Mouse (Mus musculus): ENCODE data around the gene Aim2. TPM values are rescaled to one million over a fixed set of nuclear protein-coding genes. Genes with fewer than 3 reads are reported as not detected.
"Not testable (repeated sequence)": the region's sequence is repeated elsewhere in the genome, so short reads cannot be mapped to it uniquely, and the experiment has no call there.

Aim2 gene
- polyA plus RNA-seq, 1 experiment from 2014 or later = 4.0 TPM

DNA sequence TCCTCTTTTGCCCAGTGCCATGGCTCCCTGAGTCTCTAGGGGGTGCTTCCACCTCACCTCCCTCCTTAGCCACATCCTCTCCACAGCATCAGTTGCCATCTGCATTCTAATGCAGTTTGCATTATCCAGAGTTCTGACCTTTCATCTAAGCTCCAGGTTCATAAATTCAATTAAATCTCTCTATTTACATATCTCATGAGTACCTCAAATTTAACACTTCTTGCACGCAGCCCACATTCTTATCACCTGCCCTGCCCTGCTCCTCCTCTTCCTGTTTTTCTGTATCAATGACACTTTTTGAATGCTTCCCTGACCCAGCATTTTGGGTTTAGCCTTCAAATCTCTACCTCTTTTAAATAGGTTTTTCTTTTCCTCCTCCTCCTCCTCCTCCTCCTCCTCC lies 90.0 kb downstream of the Aim2 start:
- no peak overlapping the region for H3K4me3 ChIP-seq
- H3K27ac ChIP-seq = no peak overlapping the region
- H3K9me3 ChIP-seq (replicated peaks) = no peaks in the 10 kb centered on the region
- ATAC-seq = no peak
- peaks cover 8% of the 10 kb centered on the region; the same call in 1 of the 2 replicates for H3K4me1 ChIP-seq
- no peaks in the 10 kb centered on the region for H3K27me3 ChIP-seq (replicated peaks)
- H3K36me3 ChIP-seq = no peaks in the 10 kb centered on the region
- H3K9ac ChIP-seq = no peak overlapping the region
- 21% methylated on average over 1 of the region's 1 CpGs for WGBS (ENCODE audit: insufficient replicate concordance)
- no peak overlapping the region for H3K4me2 ChIP-seq

DNA sequence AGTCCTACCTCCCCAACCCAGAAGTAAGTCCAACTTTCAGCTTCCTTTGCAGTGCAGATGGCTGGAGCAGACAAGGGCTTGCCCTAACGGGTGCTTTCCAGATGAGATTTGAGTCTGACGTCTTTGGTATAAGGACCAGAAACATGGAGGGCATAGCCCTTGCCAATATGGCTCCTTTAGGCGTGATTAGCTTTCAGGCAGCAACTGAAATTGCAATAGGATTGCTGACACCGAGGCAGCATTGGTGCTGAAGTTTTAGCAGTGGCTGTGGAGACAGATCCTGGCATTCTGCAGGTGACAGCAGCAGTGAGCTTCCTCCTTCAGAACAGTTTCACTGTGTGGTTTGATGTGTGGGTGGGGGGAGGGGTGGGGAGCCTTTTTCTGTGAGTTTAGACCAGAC lies 90.5 kb downstream of the Aim2 start:
- 19% methylated on average over 4 of the region's 4 CpGs for WGBS (ENCODE audit: insufficient replicate concordance)
- H3K4me1 ChIP-seq = peaks cover 8% of the 10 kb centered on the region; the same call in 1 of the 2 replicates
- H3K9me3 ChIP-seq (replicated peaks) = no peaks in the 10 kb centered on the region
- H3K4me2 ChIP-seq = 0 out of 2 replicates have a peak overlapping the region, but pooled peaks have one; percentile 12
- ATAC-seq = no peak
- H3K4me3 ChIP-seq = no peak overlapping the region
- no peaks in the 10 kb centered on the region for H3K27me3 ChIP-seq (replicated peaks)
- H3K36me3 ChIP-seq = no peaks in the 10 kb centered on the region
- H3K27ac ChIP-seq = no peak overlapping the region
- no peak overlapping the region for H3K9ac ChIP-seq

DNA sequence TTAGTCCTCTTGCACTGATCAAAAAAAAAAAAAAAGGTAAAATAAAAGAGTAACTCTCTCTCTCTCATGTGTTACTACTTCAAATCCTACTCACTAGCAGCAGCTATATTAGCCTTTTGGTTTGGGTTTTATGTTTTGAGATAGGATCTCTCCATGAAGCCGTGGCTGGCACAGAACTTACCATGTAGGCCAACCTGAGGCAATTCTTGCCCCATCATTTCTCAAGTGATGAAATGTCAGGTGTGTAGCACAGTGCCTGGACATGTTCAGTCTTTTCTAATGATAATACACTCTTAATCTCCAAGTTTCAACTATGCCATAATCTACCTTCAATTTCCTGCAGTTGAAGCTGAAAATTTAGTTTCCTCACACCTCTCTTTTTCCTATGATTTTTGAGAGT lies 92.4 kb downstream of the Aim2 start:
- 79% methylated on average over 1 of the region's 1 CpGs for WGBS (ENCODE audit: insufficient replicate concordance)
- Histone ChIP-seq H3K9me3 (replicated peaks) (no peaks in the 10 kb centered on the region), H3K27ac (no peak overlapping the region), H3K36me3 (no peaks in the 10 kb centered on the region), H3K4me3 (no peak overlapping the region), H3K4me2 (no peak overlapping the region), H3K27me3 (replicated peaks) (no peaks in the 10 kb centered on the region), H3K9ac (no peak overlapping the region), H3K4me1 (peaks cover 8% of the 10 kb centered on the region; the same call in 1 of the 2 replicates)
- ATAC-seq = no peak

- Histone ChIP-seq H3K27ac (no peak overlapping the region), H3K9me3 (replicated peaks) (no peaks in the 10 kb centered on the region), H3K36me3 (no peaks in the 10 kb centered on the region), H3K4me2 (no peak overlapping the region), H3K4me3 (no peak overlapping the region), H3K27me3 (replicated peaks) (no peaks in the 10 kb centered on the region), H3K9ac (no peak overlapping the region), H3K4me1 (no peaks in the 10 kb centered on the region)
- WGBS (ENCODE audit: insufficient replicate concordance) = 52% methylated on average over 4 of the region's 4 CpGs
- no peak for ATAC-seq
Observed at GRCm38 (mm10) chr1:173447067-173447466, 96.4 kb downstream of the Aim2 start.

GRCm38 (mm10) chr1:173450621-173451020 lies 99.9 kb downstream of the Aim2 start:
- Histone ChIP-seq H3K27ac (no peak overlapping the region), H3K9me3 (replicated peaks) (no peaks in the 10 kb centered on the region), H3K4me2 (no peak overlapping the region), H3K36me3 (no peaks in the 10 kb centered on the region), H3K4me1 (no peaks in the 10 kb centered on the region), H3K9ac (no peak overlapping the region), H3K27me3 (replicated peaks) (no peaks in the 10 kb centered on the region), H3K4me3 (no peak overlapping the region)
- no peak for ATAC-seq
- 78% methylated on average over 4 of the region's 4 CpGs for WGBS (ENCODE audit: insufficient replicate concordance)

DNA sequence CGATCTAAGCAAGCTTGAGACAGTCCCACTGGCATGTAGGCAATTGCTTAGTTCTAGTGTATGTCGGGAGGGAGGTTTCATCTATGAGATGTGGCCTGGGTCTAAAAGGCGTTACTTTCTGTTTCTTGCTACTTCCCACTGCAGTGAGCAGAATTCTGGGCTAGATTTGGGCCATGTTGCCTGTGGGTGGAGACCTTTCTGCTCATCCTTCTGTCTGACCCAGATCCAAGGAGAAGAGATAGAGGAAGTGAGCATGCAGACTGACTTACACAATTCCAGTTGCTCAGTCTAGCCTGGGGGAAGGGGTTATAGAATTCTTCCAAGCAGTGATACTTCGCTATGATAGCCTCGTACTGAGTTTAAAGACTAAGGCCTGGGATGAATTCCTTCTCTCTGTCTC lies 101.0 kb downstream of the Aim2 start:
- whole genome bisulfite sequencing (ENCODE audit: insufficient replicate concordance) = 75% methylated on average over 5 of the region's 5 CpGs
- no peak for ATAC-seq

DNA sequence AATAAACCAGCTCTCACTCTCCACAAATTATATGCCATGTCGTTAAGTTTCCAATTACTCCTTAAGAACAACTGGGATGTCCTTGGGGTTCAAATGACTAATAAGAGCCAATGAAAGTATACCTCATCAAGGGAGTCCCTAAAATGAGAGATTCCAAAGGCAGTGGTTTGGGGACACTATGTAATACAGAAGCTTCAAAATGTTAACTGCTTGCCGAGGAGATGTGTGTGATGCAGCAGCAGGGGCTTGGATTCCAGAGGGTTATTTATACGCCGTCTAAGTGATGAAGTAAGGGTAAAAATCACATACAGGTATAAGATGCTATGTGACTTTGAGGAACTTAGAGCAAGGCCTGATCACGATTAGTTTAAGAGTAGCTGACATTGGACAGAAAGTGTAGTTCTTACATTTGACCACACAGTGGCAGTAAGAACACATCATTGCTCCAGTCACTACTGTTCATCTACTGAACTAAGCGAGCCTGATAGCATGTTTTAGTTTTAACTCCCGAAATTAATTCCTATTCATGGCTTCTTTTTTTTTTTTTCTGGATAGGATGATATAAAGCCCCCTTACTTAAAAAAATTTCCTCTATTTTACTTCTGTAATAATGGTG lies 105.6 kb downstream of the Aim2 start:
- Histone ChIP-seq H3K9ac (no peak overlapping the region), H3K36me3 (no peaks in the 10 kb centered on the region), H3K27ac (no peak overlapping the region), H3K4me2 (no peak overlapping the region), H3K4me3 (no peak overlapping the region), H3K9me3 (replicated peaks) (no peaks in the 10 kb centered on the region), H3K4me1 (no peaks in the 10 kb centered on the region), H3K27me3 (replicated peaks) (no peaks in the 10 kb centered on the region)
- peak; percentile 61; the same call in 1 of the 2 replicates for ATAC-seq
- 50% methylated on average over 7 of the region's 7 CpGs for WGBS (ENCODE audit: insufficient replicate concordance)

More for the DNA sequence above, 101.0 kb downstream of the Aim2 start:
- H3K4me2 ChIP-seq = no peak overlapping the region
- no peaks in the 10 kb centered on the region for H3K4me1 ChIP-seq
- H3K27ac ChIP-seq = no peak overlapping the region
- H3K27me3 ChIP-seq (replicated peaks) = no peaks in the 10 kb centered on the region
- H3K4me3 ChIP-seq = no peak overlapping the region
- no peaks in the 10 kb centered on the region for H3K36me3 ChIP-seq
- no peak overlapping the region for H3K9ac ChIP-seq
- no peaks in the 10 kb centered on the region for H3K9me3 ChIP-seq (replicated peaks)

DNA sequence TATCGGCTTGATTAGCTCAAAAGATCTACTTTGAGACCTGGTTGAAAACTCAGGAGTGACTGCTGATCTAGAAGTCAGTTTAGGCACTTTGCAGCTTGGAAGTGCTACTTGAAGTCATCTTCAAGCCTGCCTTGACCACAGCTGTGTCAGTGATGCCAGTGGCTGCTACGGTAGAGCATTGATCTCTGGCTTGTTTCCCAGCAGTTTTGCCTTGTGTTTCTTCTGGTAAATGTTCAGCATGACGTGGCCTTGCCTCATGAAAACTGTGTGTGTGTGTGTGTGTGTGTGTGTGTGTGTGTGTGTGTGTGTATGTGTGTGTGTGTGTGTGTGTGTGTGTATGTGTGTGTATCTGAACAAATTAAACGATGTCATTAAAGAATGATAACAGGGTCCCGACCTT lies 106.1 kb downstream of the Aim2 start:
- Histone ChIP-seq H3K4me3 (no peak overlapping the region), H3K9me3 (replicated peaks) (no peaks in the 10 kb centered on the region)
- WGBS (ENCODE audit: insufficient replicate concordance) = 82% methylated on average over 5 of the region's 5 CpGs

DNA sequence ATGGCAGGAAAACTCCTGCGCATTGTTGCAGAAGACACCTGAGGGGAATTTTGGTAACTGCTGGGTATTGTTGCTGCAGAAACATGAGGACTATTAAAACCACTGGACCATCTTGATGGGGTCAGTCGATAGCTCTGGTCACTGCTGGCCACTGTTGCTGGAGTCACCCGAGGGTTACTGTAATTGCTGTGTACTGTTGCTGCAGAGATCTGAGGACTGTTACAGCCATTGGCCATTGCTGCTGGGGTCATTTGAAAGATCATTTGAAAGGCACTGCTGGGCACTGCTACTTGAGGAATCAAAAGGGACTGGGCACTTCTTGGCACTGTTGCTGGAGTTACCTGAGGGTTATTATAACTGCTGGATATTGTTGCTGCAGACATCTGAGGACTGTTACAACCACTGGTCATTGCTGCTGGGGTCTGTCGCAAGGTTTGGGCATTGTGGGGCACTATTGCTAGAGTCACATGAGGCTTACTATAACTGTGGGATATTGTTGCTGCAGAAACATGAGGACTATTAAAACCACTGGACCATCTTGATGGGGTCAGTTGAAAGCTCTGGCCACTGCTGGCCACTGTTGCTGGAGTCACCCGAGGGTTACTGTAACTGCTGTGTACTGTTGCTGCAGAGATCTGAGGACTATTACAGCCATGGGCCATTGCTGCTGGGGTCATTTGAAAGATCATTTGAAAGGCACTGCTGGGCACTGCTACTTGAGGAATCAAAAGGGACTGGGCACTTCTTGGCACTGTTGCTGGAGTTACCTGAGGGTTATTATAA lies 129.9 kb downstream of the Aim2 start:
- H3K4me3 ChIP-seq; H3K9ac ChIP-seq; H3K27me3 ChIP-seq (replicated peaks); H3K27ac ChIP-seq; H3K36me3 ChIP-seq; H3K9me3 ChIP-seq (replicated peaks); ATAC-seq; H3K4me2 ChIP-seq; H3K4me1 ChIP-seq: not testable (repeated sequence)
- 61% methylated on average over 5 of the region's 5 CpGs for WGBS (ENCODE audit: insufficient replicate concordance)

More for the DNA sequence above, 106.1 kb downstream of the Aim2 start:
- Histone ChIP-seq H3K4me2 (no peak overlapping the region), H3K9ac (no peak overlapping the region), H3K4me1 (no peaks in the 10 kb centered on the region), H3K27ac (no peak overlapping the region), H3K27me3 (replicated peaks) (no peaks in the 10 kb centered on the region), H3K36me3 (no peaks in the 10 kb centered on the region)
- ATAC-seq = no peak

- not testable (repeated sequence) for ATAC-seq
- WGBS (ENCODE audit: insufficient replicate concordance) = 64% methylated on average over 3 of the region's 3 CpGs
Observed at GRCm38 (mm10) chr1:173481182-173481574, 130.5 kb downstream of the Aim2 start.

GRCm38 (mm10) chr1:173490812-173491480 lies 140.3 kb downstream of the Aim2 start, which contains the start of gene Ifi206:
TSS of gene Ifi206 (minus strand) at chr1:173491041.
- H3K27ac ChIP-seq; H3K9ac ChIP-seq; H3K9me3 ChIP-seq (replicated peaks); H3K4me3 ChIP-seq; ATAC-seq; H3K36me3 ChIP-seq; H3K27me3 ChIP-seq (replicated peaks); H3K4me1 ChIP-seq; H3K4me2 ChIP-seq: not testable (repeated sequence)
- WGBS (ENCODE audit: insufficient replicate concordance) = 43% methylated on average over 3 of the region's 3 CpGs

More at GRCm38 (mm10) chr1:173481182-173481574, 130.5 kb downstream of the Aim2 start:
- H3K27me3 ChIP-seq (replicated peaks); H3K4me2 ChIP-seq; H3K4me3 ChIP-seq; H3K9me3 ChIP-seq (replicated peaks); H3K4me1 ChIP-seq; H3K27ac ChIP-seq; H3K36me3 ChIP-seq; H3K9ac ChIP-seq: not testable (repeated sequence)

- not testable (repeated sequence) for H3K4me3 ChIP-seq; H3K4me1 ChIP-seq; H3K27me3 ChIP-seq (replicated peaks); H3K4me2 ChIP-seq; H3K36me3 ChIP-seq; H3K27ac ChIP-seq; H3K9me3 ChIP-seq (replicated peaks); ATAC-seq; H3K9ac ChIP-seq
Observed at GRCm38 (mm10) chr1:173491483-173491882, 140.8 kb downstream of the Aim2 start.

Measured in liver, embryonic 12.5 days (tissue).